Mouse (Mus musculus): ENCODE results near the gene Tlk1. TPM values are rescaled to one million over a fixed set of nuclear protein-coding genes. Genes with fewer than 3 reads are reported as not detected.

Gene Tlk1
- polyA plus RNA-seq, 1 experiment from 2014 or later: 22.9 TPM

GRCm38 (mm10) chr2:70824838-70825370, 624 bp downstream of the Tlk1 start:
- no peaks in the 10 kb centered on the region for H3K4me1 ChIP-seq (replicated peaks; ENCODE audit: control insufficient read depth, insufficient read depth, low read length)
- no peaks in the 10 kb centered on the region for H3K9me3 ChIP-seq (ENCODE audit: control insufficient read depth, low read length)
- under 1% methylated on average over 47 of the region's 59 CpGs for WGBS
- peak overlapping the region; percentile 99 for H3K27ac ChIP-seq (ENCODE audit: low read length)
- H3K4me3 ChIP-seq (ENCODE audit: low read length): peak overlapping the region; percentile 89
- H3K36me3 ChIP-seq (ENCODE audit: control insufficient read depth, insufficient read depth, low read length): no peaks in the 10 kb centered on the region
- H3K9ac ChIP-seq (ENCODE audit: low read length): peak overlapping the region; percentile 99
- peak overlapping the region; percentile 81 for H3K4me2 ChIP-seq (ENCODE audit: low read depth, low read length)
- H3K27me3 ChIP-seq (ENCODE audit: control insufficient read depth, insufficient read depth, low read depth, low read length): no peaks in the 10 kb centered on the region
- peak; percentile 77 for ATAC-seq (ENCODE audit: low read depth)

- Histone ChIP-seq H3K4me3 (ENCODE audit: low read length) (peak overlapping the region; percentile 89), H3K4me1 (replicated peaks; ENCODE audit: control insufficient read depth, insufficient read depth, low read length) (no peaks in the 10 kb centered on the region), H3K36me3 (ENCODE audit: control insufficient read depth, insufficient read depth, low read length) (no peaks in the 10 kb centered on the region), H3K27ac (ENCODE audit: low read length) (peak overlapping the region; percentile 99), H3K9ac (ENCODE audit: low read length) (peak overlapping the region; percentile 99), H3K27me3 (ENCODE audit: control insufficient read depth, insufficient read depth, low read depth, low read length) (no peaks in the 10 kb centered on the region), H3K9me3 (ENCODE audit: control insufficient read depth, low read length) (no peaks in the 10 kb centered on the region), H3K4me2 (ENCODE audit: low read depth, low read length) (peak overlapping the region; percentile 81)
- WGBS: under 1% methylated on average over 26 of the region's 27 CpGs
- no peak for ATAC-seq (ENCODE audit: low read depth)
Measured at GRCm38 (mm10) chr2:70823926-70824800, 1.4 kb downstream of the Tlk1 start.

GRCm38 (mm10) chr2:70823434-70823833, 2.1 kb downstream of the Tlk1 start:
- Histone ChIP-seq H3K9ac (ENCODE audit: low read length) (no peak overlapping the region), H3K4me3 (ENCODE audit: low read length) (peak overlapping the region; percentile 15; the same call in 1 of the 2 replicates), H3K4me1 (replicated peaks; ENCODE audit: control insufficient read depth, insufficient read depth, low read length) (no peaks in the 10 kb centered on the region), H3K4me2 (ENCODE audit: low read depth, low read length) (peak overlapping the region; percentile 39), H3K9me3 (ENCODE audit: control insufficient read depth, low read length) (no peaks in the 10 kb centered on the region), H3K36me3 (ENCODE audit: control insufficient read depth, insufficient read depth, low read length) (no peaks in the 10 kb centered on the region), H3K27ac (ENCODE audit: low read length) (no peak overlapping the region), H3K27me3 (ENCODE audit: control insufficient read depth, insufficient read depth, low read depth, low read length) (no peaks in the 10 kb centered on the region)
- WGBS: 13% methylated on average over 5 of the region's 5 CpGs
- ATAC-seq (ENCODE audit: low read depth): no peak

DNA sequence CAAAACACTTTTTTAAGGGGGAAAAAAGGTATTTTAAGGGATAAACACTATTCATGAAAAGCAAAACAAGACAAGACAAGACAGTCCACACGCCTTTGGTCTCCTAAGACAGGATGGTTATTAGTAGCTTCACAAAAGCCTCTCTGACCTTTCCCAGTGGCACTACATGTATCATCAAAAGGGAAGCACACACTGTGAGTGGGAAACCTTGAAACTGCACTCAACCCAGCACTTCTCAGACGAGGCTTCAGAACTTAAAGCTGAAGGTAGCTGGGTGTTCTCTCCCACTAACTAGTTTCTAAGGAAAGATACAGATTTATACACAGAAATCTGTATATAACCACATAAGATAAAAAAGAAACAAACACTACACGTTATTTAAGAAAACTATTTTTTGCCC, 8.6 kb downstream of the Tlk1 start:
- WGBS: 41% methylated on average over 3 of the region's 3 CpGs
- Histone ChIP-seq H3K4me1 (replicated peaks; ENCODE audit: control insufficient read depth, insufficient read depth, low read length) (no peaks in the 10 kb centered on the region), H3K9me3 (ENCODE audit: control insufficient read depth, low read length) (no peaks in the 10 kb centered on the region)

DNA sequence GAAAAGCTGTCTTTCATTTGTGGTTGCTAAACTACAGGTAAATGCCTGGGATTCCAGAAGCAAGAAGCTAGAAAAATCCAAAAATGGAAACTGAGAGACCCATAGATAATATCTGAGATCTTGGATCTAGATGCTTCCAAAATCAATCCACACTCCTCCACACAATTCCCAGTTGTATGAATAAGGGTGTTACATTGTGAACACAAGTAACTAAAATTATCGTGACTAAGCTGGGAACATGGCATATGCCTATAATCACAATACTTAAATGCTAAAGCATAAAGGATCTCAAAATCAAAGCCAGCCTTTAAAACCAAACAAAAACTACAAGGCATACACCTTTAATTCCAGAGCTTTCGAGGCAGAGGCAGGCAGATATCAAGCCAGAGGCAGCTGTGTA, 9.5 kb downstream of the Tlk1 start:
- Histone ChIP-seq H3K27me3 (ENCODE audit: control insufficient read depth, insufficient read depth, low read depth, low read length) (no peaks in the 10 kb centered on the region), H3K4me2 (ENCODE audit: low read depth, low read length) (no peak overlapping the region), H3K4me1 (replicated peaks; ENCODE audit: control insufficient read depth, insufficient read depth, low read length) (no peaks in the 10 kb centered on the region), H3K36me3 (ENCODE audit: control insufficient read depth, insufficient read depth, low read length) (no peaks in the 10 kb centered on the region), H3K4me3 (ENCODE audit: low read length) (no peak overlapping the region), H3K9me3 (ENCODE audit: control insufficient read depth, low read length) (no peaks in the 10 kb centered on the region), H3K9ac (ENCODE audit: low read length) (no peak overlapping the region), H3K27ac (ENCODE audit: low read length) (no peak overlapping the region)
- 84% methylated on average over 2 of the region's 2 CpGs for WGBS
- no peak for ATAC-seq (ENCODE audit: low read depth)

More for the DNA sequence above, 8.6 kb downstream of the Tlk1 start:
- ATAC-seq (ENCODE audit: low read depth): no peak
- no peak overlapping the region for H3K9ac ChIP-seq (ENCODE audit: low read length)
- H3K4me3 ChIP-seq (ENCODE audit: low read length): no peak overlapping the region
- H3K4me2 ChIP-seq (ENCODE audit: low read depth, low read length): no peak overlapping the region
- no peak overlapping the region for H3K27ac ChIP-seq (ENCODE audit: low read length)
- H3K27me3 ChIP-seq (ENCODE audit: control insufficient read depth, insufficient read depth, low read depth, low read length): no peaks in the 10 kb centered on the region
- no peaks in the 10 kb centered on the region for H3K36me3 ChIP-seq (ENCODE audit: control insufficient read depth, insufficient read depth, low read length)

GRCm38 (mm10) chr2:70813608-70814007, 11.9 kb downstream of the Tlk1 start:
- Histone ChIP-seq H3K4me2 (ENCODE audit: low read depth, low read length) (no peak overlapping the region), H3K4me1 (replicated peaks; ENCODE audit: control insufficient read depth, insufficient read depth, low read length) (0 out of 2 replicates have a peak, but pooled peaks cover 2% of the 10 kb centered on the region), H3K36me3 (ENCODE audit: control insufficient read depth, insufficient read depth, low read length) (no peaks in the 10 kb centered on the region), H3K27me3 (ENCODE audit: control insufficient read depth, insufficient read depth, low read depth, low read length) (no peaks in the 10 kb centered on the region), H3K27ac (ENCODE audit: low read length) (no peak overlapping the region), H3K9me3 (ENCODE audit: control insufficient read depth, low read length) (no peaks in the 10 kb centered on the region), H3K9ac (ENCODE audit: low read length) (no peak overlapping the region), H3K4me3 (ENCODE audit: low read length) (no peak overlapping the region)
- 66% methylated on average over 4 of the region's 4 CpGs for WGBS
- no peak for ATAC-seq (ENCODE audit: low read depth)

DNA sequence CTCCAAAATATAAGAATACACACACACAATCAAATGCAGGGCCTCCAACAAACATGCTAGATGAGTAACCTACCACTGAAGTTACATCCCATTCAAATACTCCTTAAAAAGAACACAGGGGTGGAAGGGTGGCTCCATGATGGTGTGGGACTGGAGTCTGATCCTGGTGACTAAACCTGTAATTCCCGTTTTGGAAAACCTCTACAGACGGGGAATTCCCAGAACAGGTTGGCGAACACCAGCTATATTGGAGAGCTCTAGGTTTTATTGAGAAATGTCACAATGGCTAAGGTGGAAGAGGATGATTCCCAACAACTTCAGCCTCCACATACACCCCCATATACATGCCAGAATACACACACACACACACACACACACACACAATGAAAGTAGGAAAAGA, 14.1 kb downstream of the Tlk1 start:
- Histone ChIP-seq H3K9ac (ENCODE audit: low read length) (no peak overlapping the region), H3K36me3 (ENCODE audit: control insufficient read depth, insufficient read depth, low read length) (no peaks in the 10 kb centered on the region), H3K4me1 (replicated peaks; ENCODE audit: control insufficient read depth, insufficient read depth, low read length) (0 out of 2 replicates have a peak, but pooled peaks cover 2% of the 10 kb centered on the region), H3K4me3 (ENCODE audit: low read length) (no peak overlapping the region), H3K4me2 (ENCODE audit: low read depth, low read length) (no peak overlapping the region), H3K27me3 (ENCODE audit: control insufficient read depth, insufficient read depth, low read depth, low read length) (no peaks in the 10 kb centered on the region), H3K9me3 (ENCODE audit: control insufficient read depth, low read length) (no peaks in the 10 kb centered on the region), H3K27ac (ENCODE audit: low read length) (no peak overlapping the region)
- ATAC-seq (ENCODE audit: low read depth): no peak
- 61% methylated on average over 3 of the region's 3 CpGs for WGBS

- Histone ChIP-seq H3K4me3 (ENCODE audit: low read length) (no peak overlapping the region), H3K27ac (ENCODE audit: low read length) (no peak overlapping the region), H3K9ac (ENCODE audit: low read length) (no peak overlapping the region), H3K36me3 (ENCODE audit: control insufficient read depth, insufficient read depth, low read length) (no peaks in the 10 kb centered on the region), H3K27me3 (ENCODE audit: control insufficient read depth, insufficient read depth, low read depth, low read length) (no peaks in the 10 kb centered on the region), H3K9me3 (ENCODE audit: control insufficient read depth, low read length) (no peaks in the 10 kb centered on the region), H3K4me1 (replicated peaks; ENCODE audit: control insufficient read depth, insufficient read depth, low read length) (0 out of 2 replicates have a peak, but pooled peaks cover 2% of the 10 kb centered on the region), H3K4me2 (ENCODE audit: low read depth, low read length) (no peak overlapping the region)
- no peak for ATAC-seq (ENCODE audit: low read depth)
- WGBS: 68% methylated on average over 3 of the region's 3 CpGs
Measured at GRCm38 (mm10) chr2:70809921-70810320, 15.6 kb downstream of the Tlk1 start.

- ATAC-seq (ENCODE audit: low read depth): no peak
- Histone ChIP-seq H3K4me1 (replicated peaks; ENCODE audit: control insufficient read depth, insufficient read depth, low read length) (0 out of 2 replicates have a peak, but pooled peaks cover 2% of the 10 kb centered on the region), H3K27me3 (ENCODE audit: control insufficient read depth, insufficient read depth, low read depth, low read length) (no peaks in the 10 kb centered on the region), H3K4me3 (ENCODE audit: low read length) (no peak overlapping the region), H3K4me2 (ENCODE audit: low read depth, low read length) (no peak overlapping the region), H3K27ac (ENCODE audit: low read length) (no peak overlapping the region), H3K36me3 (ENCODE audit: control insufficient read depth, insufficient read depth, low read length) (0 out of 2 replicates have a peak, but pooled peaks cover 2% of the 10 kb centered on the region), H3K9ac (ENCODE audit: low read length) (no peak overlapping the region), H3K9me3 (ENCODE audit: control insufficient read depth, low read length) (no peaks in the 10 kb centered on the region)
Measured at GRCm38 (mm10) chr2:70808681-70809080, 16.8 kb downstream of the Tlk1 start.

Measured in lung, embryonic 16.5 days (tissue).